In the genomic region with DNA sequence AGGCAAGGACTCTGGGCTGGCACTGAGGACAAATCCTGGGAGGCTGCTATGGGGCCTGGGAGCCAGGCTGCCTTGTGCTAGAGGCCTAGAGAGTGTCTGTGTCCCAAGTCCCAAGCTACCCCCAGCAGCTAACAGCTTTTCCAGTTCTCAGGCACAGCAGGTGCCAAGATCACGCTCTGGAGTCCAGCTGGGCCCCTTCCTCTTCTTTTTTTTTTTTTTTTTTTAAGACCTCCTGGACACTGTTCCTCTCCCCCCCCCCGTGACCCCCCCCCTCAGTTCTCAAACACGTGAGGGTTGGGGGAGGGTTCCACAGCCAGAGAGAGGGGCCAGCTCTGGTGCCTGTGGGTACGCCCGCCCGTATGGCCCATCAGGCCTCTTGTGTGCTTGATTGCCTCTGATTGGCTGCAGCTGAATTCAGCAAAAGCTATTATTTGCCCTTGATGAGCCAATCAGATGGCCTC, we compare ENCODE assay signal across 15 mouse cellular contexts. TPM values are rescaled to one million over a fixed set of nuclear protein-coding genes. Genes with fewer than 3 reads are reported as not detected.
DNase-seq lines count a peak whose midpoint lies in the region; ATAC-seq and TF ChIP-seq lines count a peak whose summit lies in the region.
"Had no signal": no experiment of that assay in that cellular context is flagged by ENCODE, and none has a peak within 500 bp of the region (broad histone marks: within the 10 kb centered on the region; RNA-seq: fewer than 3 reads in every experiment).

No protein-coding gene starts in this region.

- H3K9ac ChIP-seq in forebrain, embryonic 12.5 days: no peak overlapping the region
- H3K9ac ChIP-seq in hindbrain, postnatal 0 days (replicated peaks; ENCODE audit: low read length): no peak overlapping the region
- H3K9ac ChIP-seq in neural tube, embryonic 13.5 days: no peak overlapping the region
- H3K9ac ChIP-seq: embryonic facial prominence, embryonic 15.5 days had no signal

- DNase-seq in embryo, embryonic 10 days (ENCODE audit: low spot score): peak; percentile 49
- no peak for DNase-seq in embryo, embryonic 9.5 days (ENCODE audit: extremely low spot score)
- DNase-seq in hindbrain, postnatal 0 days (ENCODE audit: low spot score): peak; percentile 45
- DNase-seq in cerebellum, postnatal 14 days: no peak
- DNase-seq in lung, postnatal 36 days: no peak
- DNase-seq: adrenal gland, postnatal 10 days; gastrocnemius, postnatal 14 days had no signal

- H3K27me3 ChIP-seq in forebrain, embryonic 12.5 days: no peaks in the 10 kb centered on the region
- no peaks in the 10 kb centered on the region for H3K27me3 ChIP-seq in hindbrain, postnatal 0 days (ENCODE audit: insufficient read depth, low read length)
- no peaks in the 10 kb centered on the region for H3K27me3 ChIP-seq in neural tube, embryonic 13.5 days
- H3K27me3 ChIP-seq: embryonic facial prominence, embryonic 15.5 days had no signal

- H3K27ac ChIP-seq in forebrain, embryonic 12.5 days: peak overlapping the region; percentile 87
- H3K27ac ChIP-seq in hindbrain, postnatal 0 days: 0 out of 2 replicates have a peak overlapping the region, but pooled peaks have one; percentile 20
- peak overlapping the region; percentile 88 for H3K27ac ChIP-seq in neural tube, embryonic 13.5 days (replicated peaks)
- H3K27ac ChIP-seq: embryonic facial prominence, embryonic 15.5 days; stomach, postnatal 0 days had no signal

- ATAC-seq in forebrain, embryonic 12.5 days (ENCODE audit: low FRiP score): peak; percentile 78
- peak; percentile 37; the same call in 1 of the 2 replicates for ATAC-seq in hindbrain, postnatal 0 days
- ATAC-seq in neural tube, embryonic 13.5 days (ENCODE audit: low read depth): peak; percentile 30; the same call in 1 of the 2 replicates
- ATAC-seq in frontal cortex, adult (ENCODE audit: low TSS enrichment): no peak
- ATAC-seq: intestine, postnatal 0 days had no signal

- peaks cover 42% of the 10 kb centered on the region for H3K4me1 ChIP-seq in forebrain, embryonic 12.5 days
- no peaks in the 10 kb centered on the region for H3K4me1 ChIP-seq in hindbrain, postnatal 0 days (ENCODE audit: insufficient read depth, low read length)
- peaks cover 70% of the 10 kb centered on the region for H3K4me1 ChIP-seq in neural tube, embryonic 13.5 days (replicated peaks)

- 0% methylated on average over 3 of the region's 6 CpGs for WGBS in forebrain, embryonic 12.5 days
- 30% methylated on average over 1 of the region's 6 CpGs for WGBS in hindbrain, postnatal 0 days
- 3% methylated on average over 5 of the region's 6 CpGs for WGBS in neural tube, embryonic 13.5 days

- H3K4me2 ChIP-seq in forebrain, embryonic 12.5 days: no peak overlapping the region
- H3K4me2 ChIP-seq in hindbrain, postnatal 0 days (ENCODE audit: low read depth, low read length): no peak overlapping the region
- H3K4me2 ChIP-seq in neural tube, embryonic 13.5 days: no peak overlapping the region
- H3K4me2 ChIP-seq: embryonic facial prominence, embryonic 15.5 days; liver, embryonic 11.5 days had no signal

- H3K9me3 ChIP-seq in forebrain, embryonic 12.5 days: no peaks in the 10 kb centered on the region
- no peaks in the 10 kb centered on the region for H3K9me3 ChIP-seq in hindbrain, postnatal 0 days (ENCODE audit: low read length)
- H3K9me3 ChIP-seq in neural tube, embryonic 13.5 days: no peaks in the 10 kb centered on the region
- H3K9me3 ChIP-seq: embryonic facial prominence, embryonic 15.5 days had no signal

- H3K36me3 ChIP-seq in forebrain, embryonic 12.5 days (replicated peaks): no peaks in the 10 kb centered on the region
- no peaks in the 10 kb centered on the region for H3K36me3 ChIP-seq in hindbrain, postnatal 0 days (ENCODE audit: insufficient read depth, low read length)
- no peaks in the 10 kb centered on the region for H3K36me3 ChIP-seq in neural tube, embryonic 13.5 days
- H3K36me3 ChIP-seq: embryonic facial prominence, embryonic 15.5 days had no signal

- no peak for TF ChIP-seq CTCF in hindbrain, postnatal 0 days (IDR thresholded peaks at IDR 0.05; ENCODE audit: low read depth)

- H3K4me3 ChIP-seq in forebrain, embryonic 12.5 days (replicated peaks): no peak overlapping the region
- H3K4me3 ChIP-seq in hindbrain, postnatal 0 days (ENCODE audit: low read length): no peak overlapping the region
- no peak overlapping the region for H3K4me3 ChIP-seq in neural tube, embryonic 13.5 days
- H3K4me3 ChIP-seq: embryonic facial prominence, embryonic 15.5 days had no signal

RNA-seq across cellular contexts. Expression of a gene that starts 45.6 kb away (rescaled TPM):
- polyA plus RNA-seq in forebrain, embryonic 12.5 days (2016; fragmentation: Nextera tagmentation; extraction: Ambion mirVana): 3.3 and 3.4 TPM in 2 replicates
- total RNA-seq in hindbrain, postnatal 0 days (2014; rRNA removed): 108 and 134 TPM in 2 replicates
- polyA plus RNA-seq in hindbrain, postnatal 0 days (2015; fragmentation: Nextera tagmentation; extraction: Ambion mirVana): 7.1 and 7.6 TPM in 2 replicates
- 8.1 and 8.6 TPM in 2 replicates for polyA plus RNA-seq in neural tube, embryonic 13.5 days (2015; fragmentation: Nextera tagmentation; extraction: Ambion mirVana)
- total RNA-seq: MEL had no signal

Comparison
In these comparisons a context has a peak if more than half of its experiments do, and no peak if none do; other contexts are left out.
1. DNase-seq: peak in embryo, embryonic 10 days (single experiment) and hindbrain, postnatal 0 days (single experiment); none in embryo, embryonic 9.5 days (single experiment), cerebellum, postnatal 14 days (0 of 2) and lung, postnatal 36 days (single experiment).
2. H3K27ac ChIP-seq: peak in every context shown above with its lines; median percentile 88 in neural tube, embryonic 13.5 days; 87 in forebrain, embryonic 12.5 days; 20 in hindbrain, postnatal 0 days.